Comparison of ENCODE assay signal across 8 mouse cellular contexts in the genomic region with DNA sequence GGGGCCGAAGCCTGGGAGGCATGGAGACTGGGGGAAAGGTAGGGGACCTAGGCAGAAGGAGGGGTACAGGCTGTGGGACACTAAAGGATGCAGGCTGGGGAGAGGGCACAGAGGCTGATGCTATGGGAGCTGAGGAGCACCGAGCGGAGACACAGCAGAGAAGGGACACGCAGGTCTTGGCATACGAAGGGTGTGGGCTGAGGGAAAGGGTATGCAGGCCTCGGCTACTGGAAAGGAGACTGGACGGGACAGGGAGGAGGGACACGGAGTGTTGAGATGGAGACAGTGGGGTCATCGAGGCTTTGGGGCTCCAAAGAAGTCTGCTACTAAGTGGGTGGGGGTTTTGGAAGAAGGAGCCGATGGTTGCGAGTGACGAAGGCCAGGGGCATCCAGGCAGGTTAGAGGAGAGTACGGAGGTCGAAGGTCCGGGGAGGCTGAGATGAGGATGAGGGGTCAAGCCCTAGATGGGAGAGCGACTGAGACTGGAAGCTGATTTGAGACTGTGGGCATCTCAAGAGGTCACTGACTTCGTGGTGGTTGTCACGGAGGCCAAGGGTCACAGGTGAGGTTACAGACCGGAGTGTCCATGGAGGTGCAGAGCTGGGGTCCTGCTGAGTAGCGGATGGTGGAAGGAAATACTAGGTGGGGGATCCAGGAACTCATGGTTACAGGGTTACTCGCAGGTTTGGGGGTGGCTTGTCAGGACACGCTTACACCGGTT. TPM values are rescaled to one million over a fixed set of nuclear protein-coding genes. Genes with fewer than 3 reads are reported as not detected.
A peak's percentile ranks its signal among the peaks of the same experiment; 100 is the strongest.
DNase-seq lines count a peak whose midpoint lies in the region; ATAC-seq and TF ChIP-seq lines count a peak whose summit lies in the region.

No protein-coding gene starts in this region.

- no peak overlapping the region for H3K27ac ChIP-seq in kidney, postnatal 0 days
- no peak overlapping the region for H3K27ac ChIP-seq in embryonic facial prominence, embryonic 12.5 days
- peak overlapping the region; percentile 90 for H3K27ac ChIP-seq in hindbrain, embryonic 16.5 days (ENCODE audit: low read depth, low read length)
- no peak overlapping the region for H3K27ac ChIP-seq in neural tube, embryonic 12.5 days

- H3K4me3 ChIP-seq in kidney, postnatal 0 days (replicated peaks; ENCODE audit: low read depth, low read length), result peak overlapping the region; percentile 50; the same call in 1 of the 2 replicates
- peak overlapping the region; percentile 67 for H3K4me3 ChIP-seq in embryonic facial prominence, embryonic 12.5 days
- peak overlapping the region; percentile 69 for H3K4me3 ChIP-seq in hindbrain, embryonic 16.5 days (ENCODE audit: low read length)
- peak overlapping the region; percentile 64 for H3K4me3 ChIP-seq in neural tube, embryonic 12.5 days

- H3K27me3 ChIP-seq in kidney, postnatal 0 days (ENCODE audit: insufficient read depth, low read length), result peaks cover 12% of the 10 kb centered on the region; the same call in 1 of the 2 replicates
- H3K27me3 ChIP-seq in embryonic facial prominence, embryonic 12.5 days, result peaks cover 34% of the 10 kb centered on the region
- no peaks in the 10 kb centered on the region for H3K27me3 ChIP-seq in hindbrain, embryonic 16.5 days (replicated peaks; ENCODE audit: control insufficient read depth, insufficient read depth, low read length)
- H3K27me3 ChIP-seq in neural tube, embryonic 12.5 days (replicated peaks), result peaks cover 36% of the 10 kb centered on the region

- 20% methylated on average over 23 of the region's 23 CpGs for WGBS in kidney, postnatal 0 days
- 11% methylated on average over 23 of the region's 23 CpGs for WGBS in embryonic facial prominence, embryonic 12.5 days
- 10% methylated on average over 23 of the region's 23 CpGs for WGBS in hindbrain, embryonic 16.5 days
- 9% methylated on average over 23 of the region's 23 CpGs for WGBS in neural tube, embryonic 12.5 days

- no peak for ATAC-seq in kidney, postnatal 0 days (replicated peaks; ENCODE audit: low FRiP score, low read depth)
- 0 out of 2 replicates have a peak, but pooled peaks have one; percentile 8 for ATAC-seq in embryonic facial prominence, embryonic 12.5 days (ENCODE audit: insufficient number of reproducible peaks, insufficient read depth, low FRiP score, low TSS enrichment)
- 0 out of 2 replicates have a peak, but pooled peaks have one; percentile 14 for ATAC-seq in hindbrain, embryonic 16.5 days
- ATAC-seq in neural tube, embryonic 12.5 days (ENCODE audit: low FRiP score, low read depth), result peak; percentile 38

- no peaks in the 10 kb centered on the region for H3K9me3 ChIP-seq in kidney, postnatal 0 days (replicated peaks; ENCODE audit: low read length)
- no peaks in the 10 kb centered on the region for H3K9me3 ChIP-seq in embryonic facial prominence, embryonic 12.5 days
- no peaks in the 10 kb centered on the region for H3K9me3 ChIP-seq in hindbrain, embryonic 16.5 days (ENCODE audit: control insufficient read depth, low read length)
- no peaks in the 10 kb centered on the region for H3K9me3 ChIP-seq in neural tube, embryonic 12.5 days

- DNase-seq in kidney, postnatal 0 days (ENCODE audit: low spot score), result no peak
- DNase-seq in kidney, adult 8-10 months, result no peak
- DNase-seq in frontal cortex, postnatal 36 days (ENCODE audit: low spot score in 2 of 2), result no peak
- no peak for DNase-seq in kidney, postnatal 4 days
- DNase-seq in left cerebral cortex, adult 8-10 months (ENCODE audit: low spot score in 2 of 2), result no peak

- peak overlapping the region; percentile 65; the same call in 1 of the 2 replicates for H3K9ac ChIP-seq in kidney, postnatal 0 days (ENCODE audit: low read depth, low read length)
- H3K9ac ChIP-seq in embryonic facial prominence, embryonic 12.5 days, result peak overlapping the region; percentile 63
- H3K9ac ChIP-seq in hindbrain, embryonic 16.5 days (ENCODE audit: low read depth, low read length), result peak overlapping the region; percentile 92
- H3K9ac ChIP-seq in neural tube, embryonic 12.5 days, result peak overlapping the region; percentile 83

- peak overlapping the region; percentile 96 for H3K4me2 ChIP-seq in kidney, postnatal 0 days (ENCODE audit: low read length)
- peak overlapping the region; percentile 96 for H3K4me2 ChIP-seq in embryonic facial prominence, embryonic 12.5 days (replicated peaks)
- peak overlapping the region; percentile 87 for H3K4me2 ChIP-seq in hindbrain, embryonic 16.5 days (ENCODE audit: low read length)
- peak overlapping the region; percentile 98 for H3K4me2 ChIP-seq in neural tube, embryonic 12.5 days (replicated peaks)

- TF ChIP-seq CTCF in kidney, postnatal 0 days (IDR thresholded peaks at IDR 0.05; ENCODE audit: low read depth), result no peak

- no peaks in the 10 kb centered on the region for H3K36me3 ChIP-seq in kidney, postnatal 0 days (ENCODE audit: insufficient read depth, low read length)
- H3K36me3 ChIP-seq in embryonic facial prominence, embryonic 12.5 days, result no peaks in the 10 kb centered on the region
- no peaks in the 10 kb centered on the region for H3K36me3 ChIP-seq in hindbrain, embryonic 16.5 days (ENCODE audit: control insufficient read depth, insufficient read depth, low read length)
- H3K36me3 ChIP-seq in neural tube, embryonic 12.5 days, result no peaks in the 10 kb centered on the region

- H3K4me1 ChIP-seq in kidney, postnatal 0 days (replicated peaks; ENCODE audit: insufficient read depth, low read length), result peaks cover 22% of the 10 kb centered on the region
- peaks cover 33% of the 10 kb centered on the region for H3K4me1 ChIP-seq in embryonic facial prominence, embryonic 12.5 days
- H3K4me1 ChIP-seq in hindbrain, embryonic 16.5 days (ENCODE audit: control insufficient read depth, insufficient read depth, low read depth, low read length), result peaks cover 49% of the 10 kb centered on the region
- peaks cover 38% of the 10 kb centered on the region for H3K4me1 ChIP-seq in neural tube, embryonic 12.5 days

RNA-seq across cellular contexts. Expression of a gene that starts 0.7 kb away (rescaled TPM):
- polyA plus RNA-seq in kidney, postnatal 0 days (2015; fragmentation: Nextera tagmentation; extraction: Ambion mirVana), result 1.4 TPM in 2 replicates
- 5.8 and 5.9 TPM in 2 replicates for polyA plus RNA-seq in embryonic facial prominence, embryonic 12.5 days (2016; fragmentation: Nextera tagmentation; extraction: Ambion mirVana)
- polyA plus RNA-seq in hindbrain, embryonic 16.5 days (2015; fragmentation: Nextera tagmentation; extraction: Ambion mirVana), result 35.6 and 46.6 TPM in 2 replicates
- polyA plus RNA-seq in neural tube, embryonic 12.5 days (2016; fragmentation: Nextera tagmentation; extraction: Ambion mirVana), result 14.6 and 17.6 TPM in 2 replicates
- 100 to 1,000 TPM; 217 to 244 (median 225) TPM for total RNA-seq in left cerebral cortex, adult 8-10 months (2022)

RNA-seq across cellular contexts. Expression of a gene that starts 38.9 kb away (rescaled TPM):
- polyA plus RNA-seq in kidney, postnatal 0 days (2015; fragmentation: Nextera tagmentation; extraction: Ambion mirVana), result 14.3 and 15.5 TPM in 2 replicates
- 43.3 and 43.9 TPM in 2 replicates for polyA plus RNA-seq in embryonic facial prominence, embryonic 12.5 days (2016; fragmentation: Nextera tagmentation; extraction: Ambion mirVana)
- 24.2 and 27.3 TPM in 2 replicates for polyA plus RNA-seq in hindbrain, embryonic 16.5 days (2015; fragmentation: Nextera tagmentation; extraction: Ambion mirVana)
- 41.3 and 43.6 TPM in 2 replicates for polyA plus RNA-seq in neural tube, embryonic 12.5 days (2016; fragmentation: Nextera tagmentation; extraction: Ambion mirVana)
- total RNA-seq in left cerebral cortex, adult 8-10 months (2022), result 10 to 100 TPM; 29.8 to 37.4 (median 32.2) TPM

RNA-seq across cellular contexts. Expression of a gene that starts 50.8 kb away (rescaled TPM):
- polyA plus RNA-seq in kidney, postnatal 0 days (2015; fragmentation: Nextera tagmentation; extraction: Ambion mirVana), result 10.8 and 12.1 TPM in 2 replicates
- 18.5 and 19.2 TPM in 2 replicates for polyA plus RNA-seq in embryonic facial prominence, embryonic 12.5 days (2016; fragmentation: Nextera tagmentation; extraction: Ambion mirVana)
- 20.5 and 22.9 TPM in 2 replicates for polyA plus RNA-seq in hindbrain, embryonic 16.5 days (2015; fragmentation: Nextera tagmentation; extraction: Ambion mirVana)
- 24.1 and 24.5 TPM in 2 replicates for polyA plus RNA-seq in neural tube, embryonic 12.5 days (2016; fragmentation: Nextera tagmentation; extraction: Ambion mirVana)
- 10 to 100 TPM; 15.7 to 17.7 (median 17.0) TPM for total RNA-seq in left cerebral cortex, adult 8-10 months (2022)

RNA-seq across cellular contexts. Expression of a gene that starts 51.0 kb away (rescaled TPM):
- 107 and 130 TPM in 2 replicates for polyA plus RNA-seq in kidney, postnatal 0 days (2015; fragmentation: Nextera tagmentation; extraction: Ambion mirVana)
- polyA plus RNA-seq in embryonic facial prominence, embryonic 12.5 days (2016; fragmentation: Nextera tagmentation; extraction: Ambion mirVana), result 67.4 and 73.6 TPM in 2 replicates
- 47.1 and 62.7 TPM in 2 replicates for polyA plus RNA-seq in hindbrain, embryonic 16.5 days (2015; fragmentation: Nextera tagmentation; extraction: Ambion mirVana)
- polyA plus RNA-seq in neural tube, embryonic 12.5 days (2016; fragmentation: Nextera tagmentation; extraction: Ambion mirVana), result 48.9 and 56.4 TPM in 2 replicates
- 10 to 100 TPM; 27.8 to 44.9 (median 35.4) TPM for total RNA-seq in left cerebral cortex, adult 8-10 months (2022)
